Mouse (Mus musculus) gonadal fat pad, adult 2 months (tissue): ENCODE measurements at regions not wholly inside any gene's neighbourhood (a gene's known extent, or its start where the extent isn't known, plus 50 kb on each side); places are given as distances from the start of the nearest gene placed in this dataset.

Source experiments
- DNase-seq: peaks from one replicate; pipeline ENCODE4 v3.0.0-alpha.2; 2012; ENCODE audit warnings: low read depth

DNA sequence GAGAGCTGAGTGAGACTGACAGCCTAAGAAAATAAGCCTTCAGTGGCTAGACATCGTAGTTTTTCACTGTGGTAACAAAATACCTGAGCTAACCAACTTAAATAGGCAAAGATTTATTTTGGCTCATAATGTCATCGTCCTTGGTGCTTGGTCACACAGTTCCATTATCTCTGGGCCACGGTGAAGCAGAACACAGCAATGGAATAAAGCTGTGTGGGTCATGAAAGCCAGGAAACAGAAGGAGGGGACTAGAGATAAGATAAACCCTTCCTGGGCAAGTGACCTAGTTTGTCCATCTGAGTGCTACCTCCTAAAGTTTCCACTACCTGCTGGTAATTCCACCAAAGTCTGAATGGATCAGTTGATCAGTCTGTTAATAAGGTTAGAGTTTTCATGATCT is 134.8 kb upstream of the Gm5129 start:
- DNase-seq, result no peak

DNA sequence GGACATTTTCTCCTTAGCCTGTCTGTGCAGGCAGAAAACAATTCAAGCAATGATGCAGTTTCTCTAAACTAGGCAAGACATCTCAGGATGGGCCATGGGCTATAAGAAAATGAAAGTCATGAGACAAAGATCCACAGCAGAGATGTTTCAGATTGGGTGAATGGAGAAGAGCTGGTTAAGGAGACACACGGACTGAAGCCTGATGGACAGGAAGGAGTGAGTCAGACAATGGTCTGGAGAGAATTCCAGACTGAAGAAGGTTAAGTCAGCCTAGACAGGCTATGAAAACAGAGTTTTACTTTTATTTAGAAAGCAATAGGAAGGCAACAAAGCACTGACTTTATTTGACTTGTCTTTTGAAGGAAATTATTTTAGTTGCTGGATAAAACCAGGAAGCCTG is 137.5 kb upstream of the Il6 start:
- DNase-seq, result no peak

GRCm38 (mm10) chr5:29887267-29887841 is 125.6 kb upstream of the Il6 start:
- no peak for DNase-seq

DNA sequence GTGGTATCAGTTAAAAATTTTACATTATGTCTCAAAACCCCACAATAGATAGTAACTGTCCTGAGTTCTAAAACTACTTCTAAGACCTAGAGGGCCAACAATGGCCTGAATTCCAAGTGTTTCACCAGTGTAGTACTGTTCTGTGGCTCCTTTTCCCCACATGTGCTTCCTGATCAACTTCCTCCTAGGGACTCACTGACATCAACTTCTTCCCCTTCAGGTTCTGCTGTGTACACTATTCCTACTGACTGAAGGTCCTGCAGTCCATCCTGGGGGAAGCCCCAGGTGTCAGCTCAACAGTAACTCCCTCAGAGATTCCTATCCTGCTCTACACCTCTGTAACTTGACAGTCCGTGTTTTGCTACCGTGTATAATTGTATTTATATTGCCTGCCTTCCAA is 120.6 kb upstream of the Il6 start:
- no peak for DNase-seq

GRCm38 (mm10) chr5:29892861-29893260 is 120.1 kb upstream of the Il6 start:
- no peak for DNase-seq

GRCm38 (mm10) chr5:29893829-29894228 is 119.1 kb upstream of the Il6 start:
- DNase-seq, result no peak

- no peak for DNase-seq
Measured at GRCm38 (mm10) chr5:29894606-29895595, 118.0 kb upstream of the Il6 start.

DNA sequence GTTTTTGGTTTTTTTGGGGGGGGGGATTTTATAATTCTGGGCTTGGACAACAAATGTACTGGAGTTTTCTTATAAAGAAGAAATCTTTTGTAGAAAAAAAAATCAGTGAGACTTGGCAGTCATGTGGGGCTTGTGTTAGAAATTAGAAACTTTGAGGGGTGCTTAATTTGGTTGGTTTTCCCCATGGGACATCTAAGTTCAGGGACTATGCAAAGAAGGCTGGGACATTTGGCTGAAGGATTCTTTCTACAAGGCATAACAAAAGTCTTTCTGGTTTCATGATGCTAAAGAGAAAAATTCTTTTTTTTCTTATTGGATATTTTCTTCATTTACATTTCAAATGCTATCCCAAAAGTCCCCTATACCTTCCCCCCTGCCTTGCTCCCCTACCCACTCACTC is 115.3 kb upstream of the Il6 start:
- DNase-seq, result no peak

DNA sequence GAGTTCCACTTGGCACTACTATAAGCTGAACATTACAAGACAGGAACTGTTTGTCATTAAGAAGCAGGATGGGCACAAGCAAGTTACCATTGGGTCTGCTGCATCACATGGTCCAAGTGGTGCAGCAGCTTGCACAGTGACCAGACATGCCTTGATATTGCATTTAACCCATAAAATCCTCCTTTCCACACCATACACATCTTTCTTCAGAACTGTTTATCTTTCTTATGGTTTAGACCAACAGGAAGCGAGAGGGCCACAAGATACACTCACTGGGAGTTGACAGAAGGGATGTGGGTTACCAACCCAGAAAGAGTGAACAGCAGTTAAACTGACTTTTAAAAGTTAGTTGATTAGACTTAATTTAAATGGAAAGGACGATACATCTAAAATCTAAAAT is 111.2 kb upstream of the Il6 start:
- no peak for DNase-seq

DNA sequence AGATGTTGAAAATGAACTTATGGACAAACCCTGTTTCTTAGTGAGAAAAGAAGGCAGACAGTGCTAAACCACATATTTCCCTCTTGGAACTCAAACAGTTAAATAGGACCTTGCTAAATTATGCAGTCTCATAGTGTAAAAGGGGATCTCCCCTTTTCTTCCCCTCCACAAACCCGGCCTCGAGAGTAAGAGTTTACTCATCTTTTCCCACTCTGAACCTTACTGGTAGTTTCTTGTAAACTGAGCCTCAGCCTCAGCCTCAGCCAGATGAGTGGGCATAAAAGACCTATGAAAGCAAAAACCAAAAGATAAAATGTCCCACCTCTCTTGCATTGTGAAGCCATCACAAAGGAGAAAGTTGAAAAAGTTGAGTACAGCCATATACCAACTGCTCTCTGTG is 92.6 kb upstream of the Il6 start:
- no peak for DNase-seq

- DNase-seq, result no peak
Measured at GRCm38 (mm10) chr5:29925527-29925926, 87.4 kb upstream of the Il6 start.

DNA sequence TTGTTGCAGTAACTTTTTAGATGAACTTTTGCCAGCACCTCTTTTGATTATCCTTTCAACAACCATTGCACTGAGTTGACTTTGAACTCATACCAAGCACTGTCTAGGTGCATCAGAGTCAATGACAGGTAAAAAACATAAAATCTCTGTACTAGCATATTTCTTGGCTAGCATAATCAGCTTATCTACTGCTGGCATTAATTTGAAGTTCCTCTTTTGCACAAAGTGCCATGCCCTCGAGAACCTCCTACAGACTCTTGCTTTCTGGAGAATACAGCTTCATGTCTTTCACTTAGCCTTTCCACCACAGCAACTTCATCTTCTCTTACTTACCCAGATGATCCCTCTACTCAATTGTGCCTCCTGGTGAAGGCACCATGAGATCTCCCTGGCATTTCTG is 85.3 kb upstream of the Il6 start:
- no peak for DNase-seq

GRCm38 (mm10) chr5:29929381-29929780 is 83.5 kb upstream of the Il6 start:
- no peak for DNase-seq

- DNase-seq, result no peak
Measured at GRCm38 (mm10) chr5:29947225-29947624, 65.7 kb upstream of the Il6 start.

- no peak for DNase-seq
Measured at GRCm38 (mm10) chr5:29948161-29948560, 64.8 kb upstream of the Il6 start.

GRCm38 (mm10) chr5:29950456-29951170 is 62.3 kb upstream of the Il6 start:
- DNase-seq, result no peak

- DNase-seq, result peak; percentile 37
Measured at GRCm38 (mm10) chr5:29951381-29952350, 61.2 kb upstream of the Il6 start.
